Mouse (Mus musculus) heart, embryonic 15.5 days (tissue): ENCODE measurements around the gene Bloc1s1. TPM values are rescaled to one million over a fixed set of nuclear protein-coding genes. Genes with fewer than 3 reads are reported as not detected.

Experiments
- ATAC-seq: fragments of 200-750 bp; cut with Nextera tagmentation; replicated peaks from 2 replicates; pipeline ENCODE4 v1.8.0; 2017; ENCODE audit warnings: low read depth, moderate TSS enrichment; ENCODE audit not compliant: insufficient number of reproducible peaks, insufficient read depth, low FRiP score
- H3K27ac ChIP-seq: fragments of 300-500 bp; sonication (generic); 2 replicates; pipeline ENCODE4 v1.5.1; 2015; ENCODE audit warnings: mild to moderate bottlenecking, inconsistent platforms
- H3K27me3 ChIP-seq: fragments of 300-500 bp; sonication (generic); 2 replicates; pipeline ENCODE4 v1.6.1; 2015; ENCODE audit warnings: inconsistent platforms
- H3K36me3 ChIP-seq: fragments of 300-500 bp; sonication (generic); 2 replicates; pipeline ENCODE4 v1.6.1; 2015; ENCODE audit warnings: mild to moderate bottlenecking, inconsistent platforms
- H3K4me1 ChIP-seq: fragments of 300-500 bp; sonication (generic); replicated peaks from 2 replicates; pipeline ENCODE4 v1.6.1; 2015; ENCODE audit warnings: inconsistent platforms
- H3K4me2 ChIP-seq: fragments of 300-500 bp; sonication (generic); 2 replicates; pipeline ENCODE4 v1.6.1; 2015; ENCODE audit warnings: inconsistent platforms, mild to moderate bottlenecking, moderate library complexity
- H3K4me3 ChIP-seq: fragments of 300-500 bp; sonication (generic); 2 replicates; pipeline ENCODE4 v1.5.1; 2015; ENCODE audit warnings: mild to moderate bottlenecking, inconsistent platforms
- H3K9ac ChIP-seq: fragments of 300-500 bp; sonication (generic); 2 replicates; pipeline ENCODE4 v1.6.1; 2015; ENCODE audit warnings: mild to moderate bottlenecking, inconsistent platforms
- H3K9me3 ChIP-seq: fragments of 300-500 bp; sonication (generic); replicated peaks from 2 replicates; pipeline ENCODE4 v1.6.1; 2016; ENCODE audit warnings: inconsistent platforms
- WGBS: fragments of 180-500 bp; shearing (Covaris S2); methylation state at CpG from one replicate; pipeline ENCODE4 v1.1.7; 2015; ENCODE audit warnings: mixed read lengths; 5-methylcytosine and 5-hydroxymethylcytosine counted together
- polyA plus RNA-seq: library from polyadenylated mRNA; unstranded; fragments of >200 nt; fragmentation: Nextera tagmentation; extraction: Ambion mirVana; gene quantifications from 2 replicates; pipeline ENCODE4 v1.2.1, GENCODE M21; 2015

Bloc1s1 gene
- polyA plus RNA-seq, 1 experiment from 2014 or later: 208 TPM

- H3K4me2 ChIP-seq: no peak overlapping the region
- 88% methylated on average over 3 of the region's 3 CpGs for WGBS
- no peaks in the 10 kb centered on the region for H3K27me3 ChIP-seq
- no peak overlapping the region for H3K27ac ChIP-seq
- no peaks in the 10 kb centered on the region for H3K9me3 ChIP-seq
- ATAC-seq: no peak
- peaks cover 38% of the 10 kb centered on the region for H3K36me3 ChIP-seq
- H3K9ac ChIP-seq: no peak overlapping the region
- H3K4me3 ChIP-seq: no peak overlapping the region
- H3K4me1 ChIP-seq: peaks cover 37% of the 10 kb centered on the region
Measured at GRCm38 (mm10) chr10:128916665-128917064, 7.2 kb downstream of the Bloc1s1 start.

GRCm38 (mm10) chr10:128915550-128915949 is 8.3 kb downstream of the Bloc1s1 start:
- Histone ChIP-seq H3K4me3 (no peak overlapping the region), H3K27ac (no peak overlapping the region), H3K9ac (no peak overlapping the region), H3K4me1 (peaks cover 37% of the 10 kb centered on the region), H3K9me3 (no peaks in the 10 kb centered on the region), H3K27me3 (no peaks in the 10 kb centered on the region), H3K36me3 (peaks cover 38% of the 10 kb centered on the region), H3K4me2 (no peak overlapping the region)
- ATAC-seq: no peak
- WGBS: 78% methylated on average over 2 of the region's 2 CpGs

- H3K4me3 ChIP-seq: no peak overlapping the region
- H3K4me1 ChIP-seq: peaks cover 34% of the 10 kb centered on the region
- H3K9me3 ChIP-seq: no peaks in the 10 kb centered on the region
- WGBS: 84% methylated on average over 12 of the region's 12 CpGs
- H3K27me3 ChIP-seq: no peaks in the 10 kb centered on the region
- H3K9ac ChIP-seq: no peak overlapping the region
- no peak overlapping the region for H3K4me2 ChIP-seq
- ATAC-seq: no peak
- peaks cover 38% of the 10 kb centered on the region for H3K36me3 ChIP-seq
- H3K27ac ChIP-seq: no peak overlapping the region
Measured at GRCm38 (mm10) chr10:128913696-128914095, 10.1 kb downstream of the Bloc1s1 start.

DNA sequence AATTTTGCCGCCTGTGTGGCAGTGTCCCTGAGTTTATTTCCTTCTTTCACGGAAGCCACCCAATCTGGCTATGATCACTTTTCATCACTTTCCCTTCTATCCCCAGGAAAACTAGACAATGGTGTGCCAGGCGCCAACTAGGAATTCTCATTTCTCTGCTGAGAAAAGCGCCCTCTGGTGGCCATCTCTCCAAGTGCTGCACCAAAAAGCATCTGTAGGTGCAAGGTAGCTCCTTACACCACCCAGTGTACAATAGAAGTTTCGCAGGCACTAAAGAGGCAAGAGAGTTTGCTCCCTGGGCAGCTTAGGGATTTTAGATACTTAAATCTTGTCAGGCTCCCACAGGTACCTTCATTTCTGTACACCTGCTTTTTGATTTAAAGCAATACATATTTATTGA is 10.6 kb downstream of the Bloc1s1 start:
- H3K27ac ChIP-seq: peak overlapping the region; percentile 27
- H3K4me3 ChIP-seq: no peak overlapping the region
- WGBS: 6% methylated on average over 5 of the region's 5 CpGs
- H3K36me3 ChIP-seq: peaks cover 38% of the 10 kb centered on the region
- H3K4me2 ChIP-seq: no peak overlapping the region
- no peak for ATAC-seq
- H3K9me3 ChIP-seq: no peaks in the 10 kb centered on the region
- no peaks in the 10 kb centered on the region for H3K27me3 ChIP-seq
- H3K4me1 ChIP-seq: peaks cover 33% of the 10 kb centered on the region
- H3K9ac ChIP-seq: no peak overlapping the region

- no peak for ATAC-seq
- no peaks in the 10 kb centered on the region for H3K27me3 ChIP-seq
- no peak overlapping the region for H3K4me2 ChIP-seq
- no peak overlapping the region for H3K4me3 ChIP-seq
- H3K4me1 ChIP-seq: peaks cover 32% of the 10 kb centered on the region
- no peaks in the 10 kb centered on the region for H3K9me3 ChIP-seq
- no peak overlapping the region for H3K9ac ChIP-seq
- peaks cover 36% of the 10 kb centered on the region for H3K36me3 ChIP-seq
- H3K27ac ChIP-seq: peak overlapping the region; percentile 27
- 72% methylated on average over 4 of the region's 4 CpGs for WGBS
Measured at GRCm38 (mm10) chr10:128912791-128913190, 11.0 kb downstream of the Bloc1s1 start.

DNA sequence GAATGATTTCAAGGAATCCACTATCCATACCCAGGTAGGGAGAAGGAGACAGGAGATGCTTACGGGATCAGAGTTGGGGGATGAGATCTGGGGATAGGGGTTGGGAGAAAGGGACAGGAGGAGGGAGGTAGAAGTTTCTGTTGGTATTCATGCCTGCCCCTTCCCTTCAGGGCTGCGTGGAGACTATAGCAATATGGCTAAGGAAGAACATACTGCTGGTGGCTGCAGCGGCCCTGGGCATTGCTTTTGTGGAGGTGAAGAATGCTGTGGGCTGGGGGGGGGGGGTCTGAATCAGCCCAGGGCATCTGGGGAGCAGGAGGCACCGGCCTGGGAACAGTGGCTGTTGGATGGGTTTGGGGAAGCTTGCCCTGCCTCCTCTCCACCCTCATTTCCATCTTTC is 11.6 kb downstream of the Bloc1s1 start:
- no peaks in the 10 kb centered on the region for H3K27me3 ChIP-seq
- peaks cover 32% of the 10 kb centered on the region for H3K4me1 ChIP-seq
- no peak overlapping the region for H3K4me3 ChIP-seq
- no peak overlapping the region for H3K27ac ChIP-seq
- no peak overlapping the region for H3K9ac ChIP-seq
- H3K4me2 ChIP-seq: no peak overlapping the region
- 85% methylated on average over 4 of the region's 4 CpGs for WGBS
- ATAC-seq: no peak
- no peaks in the 10 kb centered on the region for H3K9me3 ChIP-seq
- H3K36me3 ChIP-seq: peaks cover 31% of the 10 kb centered on the region

GRCm38 (mm10) chr10:128911430-128911829 is 12.4 kb downstream of the Bloc1s1 start:
- peaks cover 32% of the 10 kb centered on the region for H3K4me1 ChIP-seq
- H3K4me2 ChIP-seq: peak overlapping the region; percentile 78
- H3K9ac ChIP-seq: no peak overlapping the region
- no peaks in the 10 kb centered on the region for H3K9me3 ChIP-seq
- peak overlapping the region; percentile 97 for H3K4me3 ChIP-seq
- H3K36me3 ChIP-seq: peaks cover 23% of the 10 kb centered on the region
- 78% methylated on average over 6 of the region's 6 CpGs for WGBS
- H3K27me3 ChIP-seq: no peaks in the 10 kb centered on the region
- H3K27ac ChIP-seq: no peak overlapping the region
- ATAC-seq: no peak

DNA sequence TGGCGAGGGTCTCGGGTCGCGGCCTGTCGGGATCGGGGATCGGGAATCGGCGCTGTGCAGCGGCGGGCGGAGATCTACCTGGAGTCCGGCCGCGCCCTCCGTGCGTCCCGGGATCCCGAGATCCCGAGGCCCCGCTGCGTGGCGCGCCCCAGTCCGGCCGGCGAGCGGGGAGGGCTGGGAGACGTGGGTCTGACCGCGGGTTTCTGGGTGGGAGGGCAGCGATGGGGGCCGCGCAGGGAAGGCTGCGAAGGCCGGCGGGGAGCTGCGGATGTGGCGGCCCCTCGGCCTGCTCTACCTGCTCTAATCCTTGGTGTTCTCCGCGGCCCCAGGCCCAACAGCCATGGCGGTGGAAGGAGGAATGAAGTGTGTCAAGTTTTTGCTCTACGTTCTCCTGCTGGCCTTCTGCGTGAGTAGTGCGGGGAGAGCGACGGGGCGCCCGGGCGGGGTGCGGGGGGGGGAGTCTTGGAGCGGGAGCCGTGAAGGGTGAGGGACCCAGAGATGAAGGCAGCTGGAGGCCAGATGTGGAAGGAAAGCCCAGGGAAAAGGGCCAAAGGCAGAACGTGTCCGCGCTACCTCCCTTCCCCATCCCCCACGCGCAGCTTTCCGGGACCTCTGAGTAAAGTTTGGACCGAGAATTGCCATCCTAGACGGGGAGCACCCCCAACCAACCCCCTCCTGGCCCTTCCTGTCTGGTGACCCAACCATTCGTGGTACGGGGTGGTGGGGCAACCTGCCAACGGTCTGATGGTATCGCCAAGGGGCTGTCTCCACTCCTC is 13.6 kb downstream of the Bloc1s1 start:
- H3K4me1 ChIP-seq: peaks cover 32% of the 10 kb centered on the region
- H3K4me2 ChIP-seq: peak overlapping the region; percentile 78
- peak overlapping the region; percentile 97 for H3K27ac ChIP-seq
- no peaks in the 10 kb centered on the region for H3K27me3 ChIP-seq
- no peaks in the 10 kb centered on the region for H3K9me3 ChIP-seq
- ATAC-seq: peak; percentile 39
- peak overlapping the region; percentile 97 for H3K4me3 ChIP-seq
- WGBS: under 1% methylated on average over 64 of the region's 66 CpGs
- peak overlapping the region; percentile 97 for H3K9ac ChIP-seq
- peaks cover 18% of the 10 kb centered on the region for H3K36me3 ChIP-seq

DNA sequence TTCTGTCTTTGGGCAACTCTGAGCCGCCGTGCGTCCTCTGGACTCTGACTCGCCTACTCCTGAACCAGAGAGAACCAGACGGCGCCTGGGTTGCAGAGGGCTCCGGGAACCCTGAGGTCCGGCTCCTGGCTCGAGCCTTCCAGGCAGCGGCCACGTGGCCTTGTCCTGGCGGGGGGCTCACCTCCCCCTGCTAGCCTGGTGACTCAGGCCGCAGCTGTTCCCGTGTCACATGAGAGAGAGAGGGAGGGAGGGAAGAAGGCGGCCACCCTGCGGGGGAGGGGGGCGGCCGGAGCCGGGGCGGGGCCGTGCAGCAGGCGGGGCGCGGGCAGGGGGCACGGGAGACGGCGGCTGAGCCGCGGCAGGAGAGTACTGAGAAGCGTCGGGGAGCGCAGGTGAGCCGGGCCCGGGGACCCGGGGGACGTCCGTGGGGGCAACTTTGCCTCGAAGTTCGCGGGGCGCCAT is 14.2 kb downstream of the Bloc1s1 start:
- peak; percentile 90 for ATAC-seq
- H3K9me3 ChIP-seq: no peaks in the 10 kb centered on the region
- peak overlapping the region; percentile 97 for H3K27ac ChIP-seq
- peak overlapping the region; percentile 97 for H3K9ac ChIP-seq
- peak overlapping the region; percentile 97 for H3K4me3 ChIP-seq
- H3K27me3 ChIP-seq: no peaks in the 10 kb centered on the region
- H3K36me3 ChIP-seq: peaks cover 17% of the 10 kb centered on the region
- peak overlapping the region; percentile 78 for H3K4me2 ChIP-seq
- peaks cover 32% of the 10 kb centered on the region for H3K4me1 ChIP-seq
- WGBS: under 1% methylated on average over 33 of the region's 41 CpGs

DNA sequence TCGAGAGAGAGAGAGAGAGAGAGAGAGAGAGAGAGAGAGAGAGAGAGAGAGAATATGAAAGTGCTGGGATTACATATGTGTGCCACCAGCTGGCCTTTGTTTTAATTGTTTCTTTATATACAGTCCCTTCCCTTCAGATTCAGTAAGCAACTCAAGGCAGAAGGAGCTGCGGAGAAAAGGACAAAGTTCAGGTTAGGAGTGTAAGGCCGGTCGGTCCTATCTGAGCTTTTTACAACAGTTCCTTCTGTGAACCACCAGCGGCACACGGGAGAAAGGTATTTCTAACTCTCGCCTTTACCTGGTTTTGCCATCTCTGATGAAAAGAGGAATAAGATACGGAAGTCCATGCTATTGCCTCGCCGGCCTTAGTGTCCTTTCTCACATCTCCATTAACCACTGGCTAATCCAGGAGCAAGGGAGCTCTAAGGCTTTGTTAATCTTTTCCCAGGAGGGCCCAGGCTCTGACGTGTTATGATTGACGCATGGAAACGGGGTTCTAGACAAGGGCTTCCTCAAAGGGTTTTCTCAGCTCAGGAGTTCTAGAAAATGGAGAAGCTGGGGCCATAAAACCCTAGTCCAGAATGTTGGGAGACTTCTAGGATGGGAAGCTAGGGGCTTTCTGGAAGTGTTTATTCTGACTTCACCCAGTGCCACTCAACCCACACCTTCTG is 14.9 kb downstream of the Bloc1s1 start:
- WGBS: 61% methylated on average over 13 of the region's 13 CpGs
- Histone ChIP-seq H3K36me3 (peaks cover 10% of the 10 kb centered on the region), H3K9me3 (no peaks in the 10 kb centered on the region), H3K4me1 (peaks cover 31% of the 10 kb centered on the region), H3K27ac (peak overlapping the region; percentile 97), H3K9ac (peak overlapping the region; percentile 97), H3K4me2 (peak overlapping the region; percentile 78), H3K4me3 (peak overlapping the region; percentile 97), H3K27me3 (no peaks in the 10 kb centered on the region)
- ATAC-seq: 0 out of 2 replicates have a peak, but pooled peaks have one; percentile 3

DNA sequence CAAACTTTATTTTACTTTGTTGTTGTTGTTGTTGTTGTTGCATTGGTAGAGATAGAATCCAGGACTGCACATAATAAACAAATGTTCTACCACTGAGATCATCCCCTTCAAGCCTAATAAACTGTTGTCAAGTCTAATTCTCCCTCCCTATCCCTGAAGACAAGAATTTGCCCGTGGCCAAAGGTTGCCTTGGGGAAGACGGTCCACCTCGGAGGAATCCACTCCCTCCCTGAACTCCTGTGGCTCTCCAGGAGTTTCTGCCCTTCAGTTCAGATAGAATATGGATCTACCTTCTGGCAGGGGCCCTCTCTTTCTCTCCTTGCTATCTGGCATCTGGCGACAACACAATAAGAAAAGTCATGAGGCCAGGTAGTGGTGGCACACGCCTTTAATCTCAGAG is 19.0 kb downstream of the Bloc1s1 start:
- no peak overlapping the region for H3K4me2 ChIP-seq
- no peaks in the 10 kb centered on the region for H3K36me3 ChIP-seq
- H3K4me1 ChIP-seq: peaks cover 5% of the 10 kb centered on the region
- no peaks in the 10 kb centered on the region for H3K9me3 ChIP-seq
- H3K4me3 ChIP-seq: no peak overlapping the region
- H3K27ac ChIP-seq: no peak overlapping the region
- H3K9ac ChIP-seq: no peak overlapping the region
- ATAC-seq: no peak
- WGBS: 68% methylated on average over 5 of the region's 5 CpGs
- no peaks in the 10 kb centered on the region for H3K27me3 ChIP-seq
